Mouse (Mus musculus) forebrain, embryonic 11.5 days (tissue): ENCODE measurements around the gene Vstm2l. TPM values are rescaled to one million over a fixed set of nuclear protein-coding genes. Genes with fewer than 3 reads are reported as not detected.

Experiments
- ATAC-seq: fragments of 200-750 bp; cut with Nextera tagmentation; replicated peaks from 2 replicates; pipeline ENCODE4 v1.8.0; 2017; ENCODE audit warnings: moderate TSS enrichment; ENCODE audit not compliant: low FRiP score
- DNase-seq: peaks from one replicate; pipeline ENCODE4 v3.0.0-alpha.2; 2017; ENCODE audit warnings: low spot score
- H3K27ac ChIP-seq: fragments of 300-500 bp; sonication (generic); 2 replicates; pipeline ENCODE4 v1.5.1; 2014; ENCODE audit warnings: low read depth, low read length
- H3K27me3 ChIP-seq: fragments of 300-500 bp; sonication (generic); 2 replicates; pipeline ENCODE4 v1.6.1; 2014; ENCODE audit warnings: mild to moderate bottlenecking, low read length, mixed read lengths; ENCODE audit not compliant: control insufficient read depth, insufficient read depth
- H3K36me3 ChIP-seq: fragments of 300-500 bp; sonication (generic); 2 replicates; pipeline ENCODE4 v1.6.1; 2014; ENCODE audit warnings: mild to moderate bottlenecking, low read length, moderate library complexity, mixed read lengths; ENCODE audit not compliant: control insufficient read depth, insufficient read depth
- H3K4me1 ChIP-seq: fragments of 300-500 bp; sonication (generic); replicated peaks from 2 replicates; pipeline ENCODE4 v1.6.1; 2014; ENCODE audit warnings: low read length, mixed read lengths; ENCODE audit not compliant: control insufficient read depth, insufficient read depth
- H3K4me2 ChIP-seq: fragments of 300-500 bp; sonication (generic); 2 replicates; pipeline ENCODE4 v1.6.1; 2014; ENCODE audit warnings: low read depth, mild to moderate bottlenecking, low read length, moderate library complexity, mixed read lengths; ENCODE audit not compliant: severe bottlenecking
- H3K4me3 ChIP-seq: fragments of 300-500 bp; sonication (generic); 2 replicates; pipeline ENCODE4 v1.5.1; 2014; ENCODE audit warnings: low read depth, low read length
- H3K9ac ChIP-seq: fragments of 300-500 bp; sonication (generic); 2 replicates; pipeline ENCODE4 v1.6.1; 2014; ENCODE audit warnings: low read length
- H3K9me3 ChIP-seq: fragments of 300-500 bp; sonication (generic); 2 replicates; pipeline ENCODE4 v1.6.1; 2016; ENCODE audit warnings: low read length, mixed read lengths; ENCODE audit not compliant: control insufficient read depth
- WGBS: fragments of 180-500 bp; shearing (Covaris S2); extraction: QIAGEN DNeasy Blood & Tissue Kit; methylation state at CpG from one replicate; pipeline ENCODE4 v1.1.7; 2014; 5-methylcytosine and 5-hydroxymethylcytosine counted together
- polyA plus RNA-seq: library from polyadenylated mRNA; unstranded; fragments of >200 nt; fragmentation: Nextera tagmentation; extraction: Ambion mirVana; gene quantifications from 2 replicates; pipeline ENCODE4 v1.2.1, GENCODE M21; 2014

Gene Vstm2l
- 0.86 and 1.3 TPM in 2 replicates for polyA plus RNA-seq

DNA sequence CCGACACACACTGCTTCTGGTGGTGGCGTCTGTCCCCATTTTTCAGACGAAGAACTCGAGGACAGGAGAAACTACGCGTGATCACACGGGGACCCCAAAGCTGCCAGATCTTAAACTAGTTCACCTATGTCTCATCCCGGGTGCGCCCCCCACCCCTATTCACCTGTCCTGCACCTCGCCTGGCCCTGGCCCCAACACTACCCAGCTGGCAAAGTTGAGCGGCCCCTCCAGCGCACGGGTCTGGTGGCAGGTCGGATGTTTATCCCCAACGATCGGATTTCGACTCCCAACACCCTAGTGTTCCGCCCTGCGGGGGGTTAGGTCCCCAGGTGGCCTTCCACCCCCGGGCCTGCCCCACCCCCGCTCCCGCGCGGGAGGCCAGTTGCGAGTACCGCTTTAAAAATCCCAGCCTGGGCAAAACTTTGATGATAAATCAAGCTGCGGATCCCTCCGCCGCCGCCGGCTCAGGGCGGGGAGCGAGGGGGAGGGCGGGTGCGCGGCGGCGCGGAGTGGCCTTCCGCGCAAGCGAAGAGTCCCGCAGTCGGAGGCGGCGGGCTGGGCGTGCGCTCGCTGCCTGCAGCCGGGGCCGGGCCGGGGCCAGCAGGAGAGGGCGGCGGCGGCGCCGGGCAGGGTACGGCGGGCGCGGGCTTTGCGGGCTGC is at the start of gene Vstm2l:
Vstm2l (plus strand) TSS at position 549 of the 660 bp plus-strand sequence.
- ATAC-seq, result peak; percentile 34; the same call in 1 of the 2 replicates
- DNase-seq, result peak; percentile 74
- H3K27ac ChIP-seq, result no peak within 1 kb of the TSS
- no peaks in the 10 kb centered on the region for H3K9me3 ChIP-seq
- H3K4me1 ChIP-seq, result peaks cover 7% of the 10 kb centered on the region
- H3K4me2 ChIP-seq, result peak within 1 kb of the TSS; percentile 57
- 3% methylated on average over 60 of the region's 62 CpGs for WGBS
- H3K36me3 ChIP-seq, result no peaks in the 10 kb centered on the region
- peaks cover 26% of the 10 kb centered on the region for H3K27me3 ChIP-seq
- peak within 1 kb of the TSS; percentile 35 for H3K4me3 ChIP-seq
- peak within 1 kb of the TSS; percentile 30; the same call in 1 of the 2 replicates for H3K9ac ChIP-seq

DNA sequence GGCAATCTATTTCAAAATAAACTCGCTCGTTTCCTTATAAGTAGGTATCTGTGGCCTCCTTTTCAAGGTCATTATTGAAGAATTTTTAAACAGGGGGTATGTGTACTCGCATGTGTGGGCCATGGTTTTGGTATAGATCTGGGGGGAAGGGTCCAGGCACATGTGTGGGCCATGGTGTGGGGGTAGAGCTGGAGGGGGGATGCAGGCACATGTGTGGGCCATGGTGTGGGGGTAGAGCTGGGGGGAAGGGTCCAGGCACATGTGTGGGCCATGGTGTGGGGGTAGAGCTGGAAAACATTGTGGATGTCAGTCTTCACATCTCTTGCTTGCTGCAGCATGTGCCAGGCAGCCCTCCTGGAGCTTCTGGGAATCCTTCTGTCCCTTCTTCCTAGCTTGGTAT is 47.3 kb upstream of the Vstm2l start:
- no peaks in the 10 kb centered on the region for H3K27me3 ChIP-seq
- H3K9me3 ChIP-seq, result no peaks in the 10 kb centered on the region
- H3K4me1 ChIP-seq, result no peaks in the 10 kb centered on the region
- WGBS, result 88% methylated on average over 3 of the region's 3 CpGs
- ATAC-seq, result no peak
- no peak overlapping the region for H3K9ac ChIP-seq
- H3K27ac ChIP-seq, result no peak overlapping the region
- H3K4me3 ChIP-seq, result no peak overlapping the region
- no peaks in the 10 kb centered on the region for H3K36me3 ChIP-seq
- DNase-seq, result no peak
- no peak overlapping the region for H3K4me2 ChIP-seq

DNA sequence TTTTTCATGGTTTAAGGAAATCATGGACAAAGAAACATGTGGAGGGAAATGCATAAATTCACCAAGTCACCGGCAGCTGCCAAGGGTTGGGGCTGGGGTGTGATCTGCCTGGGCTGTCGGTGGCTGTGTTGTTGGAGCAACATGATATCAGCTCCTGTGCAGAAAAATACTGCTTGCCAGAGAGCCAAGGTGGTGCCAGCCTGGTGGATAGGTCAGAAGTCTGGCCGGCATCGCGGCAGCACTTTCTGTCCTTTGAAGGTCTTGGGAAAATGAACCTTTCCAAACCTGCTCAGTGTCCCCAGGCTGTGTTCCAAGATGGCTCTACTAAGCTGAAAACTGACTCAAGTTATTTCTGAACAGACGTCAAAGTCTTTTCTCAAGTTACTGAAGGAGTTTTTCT is 44.2 kb upstream of the Vstm2l start:
- 92% methylated on average over 6 of the region's 6 CpGs for WGBS

DNA sequence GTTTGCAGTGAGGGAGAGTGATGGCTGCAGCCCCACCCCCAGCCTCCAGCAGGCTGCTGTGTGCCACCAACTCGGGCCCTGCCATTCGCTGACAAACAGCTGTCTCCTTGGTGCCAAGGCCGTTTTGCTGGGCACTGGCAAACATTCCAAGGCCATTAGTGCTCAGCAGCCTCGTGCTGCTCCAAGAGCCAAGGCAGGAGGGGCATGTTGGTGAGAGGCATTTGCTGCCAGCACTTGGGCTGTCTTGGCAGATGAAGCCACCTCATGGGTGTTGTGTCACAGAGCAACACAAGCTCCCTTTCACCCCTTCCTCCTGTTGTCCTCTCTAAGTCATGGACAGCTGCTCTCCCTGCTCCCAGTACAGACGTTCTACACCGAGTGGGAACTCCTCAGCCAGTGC is 41.2 kb upstream of the Vstm2l start:
- H3K4me2 ChIP-seq, result no peak overlapping the region
- ATAC-seq (no peak), DNase-seq (no peak)
- H3K27ac ChIP-seq, result no peak overlapping the region
- no peak overlapping the region for H3K4me3 ChIP-seq
- WGBS, result 77% methylated on average over 6 of the region's 6 CpGs
- H3K9me3 ChIP-seq, result no peaks in the 10 kb centered on the region
- H3K4me1 ChIP-seq, result no peaks in the 10 kb centered on the region
- no peaks in the 10 kb centered on the region for H3K36me3 ChIP-seq
- no peak overlapping the region for H3K9ac ChIP-seq
- H3K27me3 ChIP-seq, result no peaks in the 10 kb centered on the region

More for the DNA sequence above, 44.2 kb upstream of the Vstm2l start:
- Histone ChIP-seq H3K4me1 (no peaks in the 10 kb centered on the region), H3K4me2 (no peak overlapping the region), H3K36me3 (no peaks in the 10 kb centered on the region), H3K27me3 (no peaks in the 10 kb centered on the region), H3K9ac (no peak overlapping the region), H3K4me3 (no peak overlapping the region), H3K27ac (no peak overlapping the region), H3K9me3 (no peaks in the 10 kb centered on the region)
- ATAC-seq, result no peak
- no peak for DNase-seq

- no peak overlapping the region for H3K4me3 ChIP-seq
- DNase-seq (no peak), ATAC-seq (no peak)
- no peaks in the 10 kb centered on the region for H3K27me3 ChIP-seq
- no peak overlapping the region for H3K9ac ChIP-seq
- 79% methylated on average over 1 of the region's 1 CpGs for WGBS
- H3K36me3 ChIP-seq, result no peaks in the 10 kb centered on the region
- no peaks in the 10 kb centered on the region for H3K4me1 ChIP-seq
- H3K4me2 ChIP-seq, result no peak overlapping the region
- H3K27ac ChIP-seq, result no peak overlapping the region
- no peaks in the 10 kb centered on the region for H3K9me3 ChIP-seq
Observed at GRCm38 (mm10) chr2:157873691-157874090, 40.8 kb upstream of the Vstm2l start.

DNA sequence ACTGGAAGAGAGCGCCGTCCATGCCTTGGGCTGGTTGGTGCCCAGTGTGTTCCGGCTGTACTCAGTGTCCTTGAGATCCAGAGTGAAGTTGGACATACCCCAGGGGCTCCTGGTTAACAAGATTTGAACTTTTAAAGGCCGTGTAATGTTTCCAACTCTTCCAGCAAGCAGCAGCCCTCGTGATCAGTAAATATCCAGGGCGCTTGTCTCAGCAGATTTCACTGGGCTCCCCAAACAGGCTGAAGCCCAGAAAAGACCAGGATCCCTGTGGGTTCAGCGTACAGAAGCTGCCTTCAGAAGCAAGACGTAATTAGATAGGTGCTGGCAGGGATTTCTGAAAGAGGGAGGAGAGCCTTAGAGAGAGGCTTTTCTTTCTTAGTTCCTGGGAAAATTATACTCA is 39.3 kb upstream of the Vstm2l start:
- DNase-seq (no peak), ATAC-seq (no peak)
- no peaks in the 10 kb centered on the region for H3K9me3 ChIP-seq
- H3K36me3 ChIP-seq, result no peaks in the 10 kb centered on the region
- WGBS, result 66% methylated on average over 8 of the region's 8 CpGs
- no peak overlapping the region for H3K4me3 ChIP-seq
- no peaks in the 10 kb centered on the region for H3K27me3 ChIP-seq
- H3K4me2 ChIP-seq, result no peak overlapping the region
- no peaks in the 10 kb centered on the region for H3K4me1 ChIP-seq
- H3K27ac ChIP-seq, result no peak overlapping the region
- no peak overlapping the region for H3K9ac ChIP-seq

- no peak overlapping the region for H3K27ac ChIP-seq
- WGBS, result 94% methylated on average over 3 of the region's 3 CpGs
- no peaks in the 10 kb centered on the region for H3K36me3 ChIP-seq
- peaks cover 9% of the 10 kb centered on the region; the same call in 1 of the 2 replicates for H3K4me1 ChIP-seq
- H3K4me2 ChIP-seq, result no peak overlapping the region
- H3K9me3 ChIP-seq, result no peaks in the 10 kb centered on the region
- H3K4me3 ChIP-seq, result no peak overlapping the region
- no peak overlapping the region for H3K9ac ChIP-seq
- ATAC-seq, result no peak
- H3K27me3 ChIP-seq, result no peaks in the 10 kb centered on the region
- no peak for DNase-seq
Observed at GRCm38 (mm10) chr2:157877394-157877793, 37.1 kb upstream of the Vstm2l start.

- no peak overlapping the region for H3K4me3 ChIP-seq
- ATAC-seq (no peak), DNase-seq (no peak)
- no peak overlapping the region for H3K27ac ChIP-seq
- WGBS, result 79% methylated on average over 5 of the region's 5 CpGs
- H3K27me3 ChIP-seq, result no peaks in the 10 kb centered on the region
- no peaks in the 10 kb centered on the region for H3K9me3 ChIP-seq
- no peaks in the 10 kb centered on the region for H3K36me3 ChIP-seq
- peaks cover 9% of the 10 kb centered on the region; the same call in 1 of the 2 replicates for H3K4me1 ChIP-seq
- H3K9ac ChIP-seq, result no peak overlapping the region
- no peak overlapping the region for H3K4me2 ChIP-seq
Observed at GRCm38 (mm10) chr2:157877967-157878366, 36.5 kb upstream of the Vstm2l start.

DNA sequence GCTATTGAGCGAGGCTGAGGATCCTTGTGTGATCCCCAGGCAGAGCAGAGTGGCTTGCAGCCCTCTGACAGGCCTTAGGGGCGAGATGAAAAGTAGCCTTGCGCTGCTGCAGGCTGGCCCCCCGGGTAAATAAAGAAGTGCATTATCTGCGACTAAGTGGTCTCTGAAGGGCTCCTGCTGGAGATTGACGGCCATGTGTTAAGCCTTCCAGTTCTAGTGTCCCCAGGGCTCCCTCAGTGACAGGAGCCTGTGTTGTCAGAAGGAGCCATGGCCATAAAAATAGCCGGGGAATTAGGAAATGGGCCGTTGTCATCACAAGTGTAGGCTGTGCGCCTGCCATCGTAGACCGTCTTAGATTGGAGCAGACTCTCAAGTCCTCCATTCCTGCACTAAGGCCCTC is 32.5 kb upstream of the Vstm2l start:
- ATAC-seq (no peak), DNase-seq (no peak)
- Histone ChIP-seq H3K4me2 (no peak overlapping the region), H3K27me3 (no peaks in the 10 kb centered on the region), H3K9me3 (no peaks in the 10 kb centered on the region), H3K4me1 (peaks cover 9% of the 10 kb centered on the region; the same call in 1 of the 2 replicates), H3K4me3 (no peak overlapping the region), H3K36me3 (no peaks in the 10 kb centered on the region; the same call in 1 of the 2 replicates), H3K27ac (no peak overlapping the region), H3K9ac (0 out of 2 replicates have a peak overlapping the region, but pooled peaks have one; percentile 27)
- 37% methylated on average over 11 of the region's 11 CpGs for WGBS
